Mouse (Mus musculus) gastrocnemius, postnatal 4 days (tissue): Measurements from ENCODE around the gene Myh3. TPM values are rescaled to one million over a fixed set of nuclear protein-coding genes. Genes with fewer than 3 reads are reported as not detected.

Experiments
- DNase-seq, 2 experiments: peaks; one replicate each; pipeline ENCODE4 v3.0.0; 2021 to 2022; ENCODE audit warnings: low spot score in 2 of 2, mixed read lengths in 2 of 2
- microRNA-seq: library from miRNA; unstranded; fragments of <30 nt; microRNA quantifications from one replicate; pipeline ENCODE4 v1.2.0, GENCODE M21; 2021
- total RNA-seq, 2 experiments: library from RNA; stranded (reverse); gene quantifications; 2 replicates each; pipeline ENCODE4 v1.2.3; 2021

Gene Myh3
- total RNA-seq, 2 experiments from 2014 or later = 510 to 548 TPM

DNA sequence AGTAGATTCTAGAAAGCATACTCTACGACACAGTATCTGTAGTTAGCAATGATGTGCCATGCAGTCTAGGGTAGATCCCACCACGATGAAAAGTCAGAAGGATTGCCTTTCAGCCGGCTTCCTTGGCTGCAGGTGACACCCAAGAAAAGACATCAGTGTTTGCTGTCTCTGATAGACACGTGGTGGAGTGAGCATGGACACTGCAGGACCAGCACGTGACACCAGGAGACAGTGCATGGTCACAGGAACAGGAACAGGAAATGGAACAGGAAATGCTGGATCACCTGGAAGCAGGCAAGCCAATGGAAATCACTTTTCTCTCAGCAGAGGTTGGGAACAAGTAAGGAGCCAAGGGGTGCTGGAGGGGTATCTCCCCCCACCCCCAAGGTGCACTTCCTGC lies 65.0 kb downstream of the Myh3 start:
- DNase-seq = no peak

DNA sequence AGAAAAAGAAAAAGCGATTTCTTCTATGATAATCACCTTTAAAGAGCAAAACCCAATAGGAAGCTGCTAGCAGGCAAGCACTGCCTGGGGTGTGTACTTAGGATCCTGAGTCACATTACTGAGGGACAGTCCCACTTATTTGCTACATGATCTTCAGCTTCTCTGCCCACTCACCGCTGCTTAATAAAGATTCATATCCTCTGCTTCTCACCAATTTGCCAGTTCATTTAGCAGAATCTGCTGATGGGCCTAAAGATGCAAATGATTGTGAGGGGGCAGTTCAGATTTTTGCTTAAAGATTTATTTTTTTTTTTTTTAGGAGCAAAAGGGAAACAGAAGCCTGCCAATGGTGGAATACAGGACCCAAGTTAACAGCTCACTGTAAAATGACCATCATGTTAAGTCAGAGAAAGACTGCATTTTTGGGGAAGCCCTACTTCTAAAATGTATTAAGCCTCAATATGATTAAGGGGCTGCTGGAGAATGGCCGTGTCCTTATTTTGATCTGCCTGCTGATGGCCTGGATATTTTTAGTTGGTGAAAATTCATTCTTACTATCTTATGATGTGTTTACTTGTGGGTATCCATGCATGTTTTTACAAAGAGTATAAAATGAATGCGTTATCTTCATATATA lies 65.9 kb downstream of the Myh3 start:
- DNase-seq = no peak

DNA sequence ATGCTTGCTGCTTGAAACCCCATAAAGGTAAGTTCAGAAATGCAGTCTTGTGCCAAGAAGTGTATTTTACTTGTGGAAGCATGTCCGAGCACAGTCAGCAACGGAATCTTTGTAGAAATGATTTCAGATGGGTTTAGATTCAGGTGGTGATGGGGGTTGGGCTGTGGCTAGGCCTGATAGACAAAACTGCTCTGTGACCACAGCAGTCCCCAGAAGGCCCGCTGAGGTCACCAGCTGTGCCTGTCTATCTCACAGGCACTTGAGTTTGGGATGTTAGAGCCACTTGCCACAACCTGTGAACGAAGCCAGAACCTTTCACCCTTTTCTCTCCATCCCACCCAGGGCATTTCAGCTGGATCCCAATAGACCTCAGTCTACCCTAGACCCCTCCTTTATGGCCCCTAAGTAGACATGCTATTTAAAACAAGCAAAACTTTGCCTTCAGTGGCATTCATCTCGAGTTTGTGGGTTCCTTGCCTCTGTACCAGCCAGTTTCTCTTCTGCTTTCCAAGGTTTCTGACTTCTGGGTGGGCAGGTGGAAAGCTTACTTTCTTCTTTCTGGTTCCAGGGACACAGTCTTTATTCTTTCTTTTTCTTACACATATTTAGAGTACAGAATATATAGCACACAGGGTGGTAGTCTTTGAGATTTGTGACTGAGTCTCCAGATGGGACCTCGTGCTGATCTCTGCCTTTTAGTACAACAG lies 66.6 kb downstream of the Myh3 start:
- peak in 1 of 2 experiments; percentile 19 for DNase-seq

DNA sequence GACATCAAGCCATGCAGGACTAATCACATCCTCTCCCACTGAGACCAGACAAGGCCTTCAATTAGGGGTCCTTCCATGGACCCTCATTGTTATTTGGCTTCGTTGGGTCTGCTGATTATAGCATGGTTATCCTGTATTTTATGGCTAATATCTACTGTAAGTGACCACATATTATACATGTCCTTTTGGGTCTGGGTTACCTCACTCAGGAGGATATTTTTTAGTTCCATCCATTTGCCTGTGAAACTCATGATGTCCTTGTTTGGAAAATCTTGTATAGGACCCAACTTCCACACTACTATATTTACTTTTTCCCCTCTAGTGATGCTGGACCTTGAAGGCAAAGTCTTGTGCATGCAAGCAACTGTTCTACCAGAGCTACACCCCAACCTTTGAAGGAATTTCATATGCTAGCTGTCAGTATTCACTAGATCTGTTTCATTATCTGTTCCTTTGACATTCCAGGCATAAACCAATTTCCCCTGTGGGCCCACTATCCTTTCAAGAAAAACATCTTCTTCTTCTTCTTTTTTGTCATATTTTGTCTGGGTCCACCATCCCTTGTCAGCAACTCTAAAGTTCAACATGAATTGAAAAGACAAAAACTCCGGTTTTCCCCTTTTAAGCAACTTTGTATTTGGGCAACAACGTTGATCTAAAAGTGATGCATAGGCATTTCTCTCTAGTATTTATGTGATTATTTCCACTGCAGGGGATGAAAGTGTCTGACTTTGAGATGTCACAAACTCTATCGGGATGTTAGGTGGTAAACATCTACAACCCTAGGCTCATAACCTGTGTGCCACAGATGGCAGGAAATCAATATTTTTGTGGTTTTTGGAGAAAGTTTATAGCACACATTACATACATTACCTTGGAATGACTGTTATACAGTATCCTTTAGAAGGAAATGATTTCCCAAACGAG lies 67.6 kb downstream of the Myh3 start:
- DNase-seq = no peak

DNA sequence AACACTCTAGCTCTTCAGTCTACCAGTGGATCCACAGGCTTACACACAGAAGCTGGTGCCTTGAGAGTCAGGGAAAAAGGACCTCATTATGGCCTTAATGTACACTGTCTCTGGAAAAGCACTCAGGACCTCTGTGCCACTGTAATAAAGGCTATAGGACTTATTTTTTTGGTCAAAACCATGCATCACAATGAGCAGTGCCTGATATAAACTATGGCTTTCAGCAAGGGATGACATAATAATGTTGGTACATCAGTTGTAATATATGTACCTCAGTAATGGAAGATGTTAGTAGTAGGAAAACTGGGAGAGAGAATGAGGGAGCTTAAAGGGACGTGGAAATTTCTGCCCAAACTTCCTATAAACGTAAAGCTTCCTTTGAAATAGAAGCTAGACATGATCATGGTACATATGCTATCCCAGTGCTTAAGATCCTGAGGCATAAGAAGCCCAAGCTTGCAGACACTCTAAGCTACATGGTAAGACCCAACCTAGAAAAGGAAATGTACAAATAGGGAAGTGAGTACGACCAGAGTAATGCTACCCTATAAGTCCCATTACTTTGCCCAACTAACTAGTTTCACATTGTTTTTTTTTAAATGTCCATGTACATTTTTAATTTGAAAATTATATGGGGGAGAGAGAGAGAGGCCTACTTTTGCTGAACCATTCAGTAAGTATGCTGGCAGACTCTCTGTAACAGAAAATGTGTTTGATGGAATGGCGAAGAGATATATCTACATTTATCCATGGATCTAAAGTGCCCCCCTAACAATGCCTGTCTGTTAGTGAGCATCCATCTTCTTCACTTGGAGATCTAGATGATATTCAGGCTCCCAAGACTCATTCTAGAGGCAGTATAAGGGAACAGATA lies 68.5 kb downstream of the Myh3 start:
- DNase-seq = no peak

DNA sequence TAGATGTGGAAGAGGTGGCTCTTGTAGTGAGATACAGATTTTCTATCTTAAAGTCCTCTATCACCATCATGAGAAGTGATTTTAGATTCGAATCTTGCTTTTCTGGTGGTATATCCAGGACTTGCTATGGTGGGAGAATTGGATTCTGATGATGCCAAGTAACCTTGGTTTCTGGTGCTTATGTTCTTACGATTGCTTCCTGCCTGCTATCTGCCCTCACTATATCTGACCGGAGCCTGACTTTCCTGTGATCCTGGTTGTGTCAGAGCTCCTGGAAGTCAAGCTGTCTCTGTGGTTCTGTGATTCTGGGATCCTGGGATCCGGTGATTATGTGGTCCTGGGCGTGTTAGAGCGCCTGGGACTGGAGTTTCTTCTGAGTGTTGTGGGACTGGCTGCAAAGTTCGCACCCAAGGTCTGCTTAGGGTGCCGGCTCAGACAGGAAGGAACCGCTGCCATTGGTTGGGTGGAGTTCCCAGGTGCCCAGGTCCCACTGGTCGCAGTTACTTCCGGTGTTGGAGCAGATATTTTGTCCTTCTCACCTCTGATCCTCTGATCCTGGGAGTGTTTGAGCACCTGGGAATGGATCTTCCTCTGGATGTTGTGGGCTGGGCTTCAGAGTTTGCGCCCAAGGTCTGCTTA lies 69.3 kb downstream of the Myh3 start:
- no peak for DNase-seq

DNA sequence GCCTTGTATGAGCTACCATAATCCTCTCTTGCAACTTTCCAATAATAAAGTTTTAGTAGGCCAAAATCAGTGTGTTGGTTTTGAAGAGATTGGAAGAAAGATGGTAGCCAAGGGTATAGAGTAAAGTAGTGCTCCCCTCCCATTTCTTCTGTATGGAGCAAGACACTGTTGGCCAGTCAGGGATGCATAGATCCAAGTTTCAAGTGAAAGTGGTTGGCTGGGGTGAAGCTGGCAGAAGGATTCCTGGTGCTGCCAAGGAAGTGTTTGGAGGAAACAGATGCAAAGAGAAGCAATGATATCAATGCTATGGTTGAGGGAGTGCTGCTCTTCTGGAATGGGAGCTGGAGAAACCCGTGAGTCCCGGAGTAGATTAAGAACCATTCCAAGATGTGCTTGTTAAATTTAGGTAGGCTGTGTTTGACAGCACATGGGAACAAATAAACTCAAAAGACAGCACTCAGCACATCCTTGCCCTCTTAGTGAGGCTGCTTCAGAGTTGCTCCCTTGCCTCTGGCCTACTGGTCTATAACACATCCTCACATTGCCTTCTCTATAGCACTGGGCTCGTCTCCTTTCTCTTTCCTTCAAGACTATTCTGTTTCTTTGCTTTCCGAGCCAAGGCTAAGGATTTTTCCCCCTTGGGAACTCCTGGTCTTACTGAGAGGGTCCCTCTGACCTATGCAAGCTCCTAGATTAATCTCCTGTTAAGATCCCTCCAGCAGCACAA lies 70.3 kb downstream of the Myh3 start:
- DNase-seq = no peak

DNA sequence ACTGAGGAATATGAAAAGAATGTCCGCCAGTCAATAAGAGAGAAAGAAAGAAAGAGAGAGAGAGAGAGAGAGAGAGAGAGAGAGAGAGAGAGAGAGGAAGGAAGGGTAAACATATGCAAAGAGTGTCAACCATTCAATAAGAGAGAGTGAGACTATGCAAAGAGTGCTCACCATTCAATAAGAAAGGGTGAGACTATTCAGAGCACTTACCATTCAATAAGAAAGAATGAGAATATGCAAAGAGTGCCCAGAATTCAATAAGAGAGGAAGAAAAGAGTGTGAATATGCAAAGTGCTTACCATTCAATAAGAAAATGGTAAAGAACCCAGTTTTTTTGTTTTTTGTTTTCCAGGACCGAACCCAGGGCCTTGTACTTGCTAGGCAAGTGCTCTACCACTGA lies 72.1 kb downstream of the Myh3 start:
- no peak for DNase-seq

DNA sequence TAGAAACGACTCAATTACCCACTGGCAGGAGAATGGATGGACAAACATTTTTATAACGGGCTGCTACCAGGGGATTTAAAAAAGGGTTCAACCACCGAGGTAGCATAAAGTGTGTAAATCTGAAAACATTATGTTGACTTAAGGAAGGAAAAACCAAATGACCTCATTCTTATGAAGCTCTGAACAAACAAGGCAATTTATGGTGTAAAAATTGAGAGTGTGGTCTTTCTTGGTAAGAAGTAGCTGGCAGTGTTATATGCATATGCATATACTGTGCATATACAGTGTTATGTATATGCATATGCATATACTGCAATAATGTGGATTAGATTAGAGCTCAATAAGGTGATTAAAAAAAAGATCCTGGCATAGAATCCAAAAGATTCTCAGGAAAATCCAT lies 73.1 kb downstream of the Myh3 start:
- DNase-seq = no peak

Small RNA genes within 50 kb of the gene (microRNA-seq; reads per million reads assigned to microRNA genes)
- gene Mir6923 = 5.5 reads per million, percentile 19 among the genes with 10 or more reads in this experiment

Other genes with a start within 250 kb of the Myh3 start
- under 1 TPM; 0.05 to 0.12 TPM for gene Pirt, start 166.3 kb upstream of the Myh3 start, total RNA-seq
- not detected for gene Tmem238l, start 121.7 kb upstream of the Myh3 start, total RNA-seq
- 1 to 10 TPM; 2.3 to 2.6 TPM for gene Tmem220, start 53.1 kb upstream of the Myh3 start, total RNA-seq
- 10 to 100 TPM; 14.9 to 15.8 TPM for gene Adprm, start 25.7 kb upstream of the Myh3 start, total RNA-seq
- 10 to 100 TPM; 13.7 to 14.3 TPM for gene Sco1, start 25.6 kb upstream of the Myh3 start, total RNA-seq
- 100 to 1,000 TPM; 229 to 257 TPM for gene Myh2, start 92.7 kb downstream of the Myh3 start, total RNA-seq
- gene Myh1, start 121.8 kb downstream of the Myh3 start, total RNA-seq = 100 to 1,000 TPM; 613 to 684 TPM
- gene Myh4, start 159.7 kb downstream of the Myh3 start, total RNA-seq = 1,000 to 10,000 TPM; 1,762 to 2,018 TPM
- over 10,000 TPM; 11,963 to 12,269 TPM for gene Myh8, start 198.8 kb downstream of the Myh3 start, total RNA-seq
- 1 to 10 TPM; 4.2 to 6.7 TPM for gene Myh13, start 243.4 kb downstream of the Myh3 start, total RNA-seq